Mouse (Mus musculus): ENCODE results near the gene Smap2. TPM values are rescaled to one million over a fixed set of nuclear protein-coding genes. Genes with fewer than 3 reads are reported as not detected.

Gene Smap2
- polyA plus RNA-seq, 1 experiment from 2014 or later, result 14.1 TPM

- WGBS, result 72% methylated on average over 7 of the region's 7 CpGs
- no peak overlapping the region for H3K9ac ChIP-seq (ENCODE audit: low read depth, low read length)
- DNase-seq (ENCODE audit: low spot score), result no peak
- no peaks in the 10 kb centered on the region for H3K9me3 ChIP-seq (replicated peaks; ENCODE audit: low read length)
- 0 out of 2 replicates have a peak, but pooled peaks cover 15% of the 10 kb centered on the region for H3K4me1 ChIP-seq (replicated peaks; ENCODE audit: insufficient read depth, low read length)
- H3K4me2 ChIP-seq (ENCODE audit: low read length), result peak overlapping the region; percentile 81
- H3K27me3 ChIP-seq (ENCODE audit: insufficient read depth, low read length), result no peaks in the 10 kb centered on the region
- TF ChIP-seq CTCF (IDR thresholded peaks at IDR 0.05; ENCODE audit: low read depth), result no peak
- H3K27ac ChIP-seq, result no peak overlapping the region
- 0 out of 2 replicates have a peak overlapping the region, but pooled peaks have one; percentile 85 for H3K4me3 ChIP-seq (replicated peaks; ENCODE audit: low read depth, low read length)
- no peak for ATAC-seq (replicated peaks; ENCODE audit: low FRiP score, low read depth)
- no peaks in the 10 kb centered on the region for H3K36me3 ChIP-seq (ENCODE audit: insufficient read depth, low read length)
Measured at GRCm38 (mm10) chr4:121015268-121015659, 1.8 kb downstream of the Smap2 start.

GRCm38 (mm10) chr4:121014594-121015267 is 2.3 kb downstream of the Smap2 start:
- no peak for TF ChIP-seq CTCF (IDR thresholded peaks at IDR 0.05; ENCODE audit: low read depth)
- ATAC-seq (replicated peaks; ENCODE audit: low FRiP score, low read depth) (no peak), DNase-seq (ENCODE audit: low spot score) (no peak)
- no peaks in the 10 kb centered on the region for H3K9me3 ChIP-seq (replicated peaks; ENCODE audit: low read length)
- no peaks in the 10 kb centered on the region for H3K36me3 ChIP-seq (ENCODE audit: insufficient read depth, low read length)
- H3K27ac ChIP-seq, result no peak overlapping the region
- H3K9ac ChIP-seq (ENCODE audit: low read depth, low read length), result no peak overlapping the region
- no peaks in the 10 kb centered on the region for H3K27me3 ChIP-seq (ENCODE audit: insufficient read depth, low read length)
- H3K4me1 ChIP-seq (replicated peaks; ENCODE audit: insufficient read depth, low read length), result 0 out of 2 replicates have a peak, but pooled peaks cover 15% of the 10 kb centered on the region
- peak overlapping the region; percentile 81; the same call in 1 of the 2 replicates for H3K4me2 ChIP-seq (ENCODE audit: low read length)
- H3K4me3 ChIP-seq (replicated peaks; ENCODE audit: low read depth, low read length), result no peak overlapping the region
- 62% methylated on average over 10 of the region's 10 CpGs for WGBS

GRCm38 (mm10) chr4:121010770-121011549 is 6.1 kb downstream of the Smap2 start:
- ATAC-seq (replicated peaks; ENCODE audit: low FRiP score, low read depth) (no peak), DNase-seq (ENCODE audit: low spot score) (no peak)
- H3K27ac ChIP-seq, result no peak overlapping the region
- no peak overlapping the region for H3K4me3 ChIP-seq (replicated peaks; ENCODE audit: low read depth, low read length)
- no peaks in the 10 kb centered on the region for H3K9me3 ChIP-seq (replicated peaks; ENCODE audit: low read length)
- WGBS, result 77% methylated on average over 11 of the region's 11 CpGs
- TF ChIP-seq CTCF (IDR thresholded peaks at IDR 0.05; ENCODE audit: low read depth), result no peak
- no peaks in the 10 kb centered on the region for H3K36me3 ChIP-seq (ENCODE audit: insufficient read depth, low read length)
- no peak overlapping the region for H3K4me2 ChIP-seq (ENCODE audit: low read length)
- H3K27me3 ChIP-seq (ENCODE audit: insufficient read depth, low read length), result no peaks in the 10 kb centered on the region
- H3K4me1 ChIP-seq (replicated peaks; ENCODE audit: insufficient read depth, low read length), result 0 out of 2 replicates have a peak, but pooled peaks cover 18% of the 10 kb centered on the region
- H3K9ac ChIP-seq (ENCODE audit: low read depth, low read length), result no peak overlapping the region

- 77% methylated on average over 5 of the region's 5 CpGs for WGBS
- no peak overlapping the region for H3K4me2 ChIP-seq (ENCODE audit: low read length)
- 0 out of 2 replicates have a peak, but pooled peaks cover 4% of the 10 kb centered on the region for H3K4me1 ChIP-seq (replicated peaks; ENCODE audit: insufficient read depth, low read length)
- H3K9me3 ChIP-seq (replicated peaks; ENCODE audit: low read length), result no peaks in the 10 kb centered on the region
- no peak for TF ChIP-seq CTCF (IDR thresholded peaks at IDR 0.05; ENCODE audit: low read depth)
- ATAC-seq (replicated peaks; ENCODE audit: low FRiP score, low read depth), result no peak
- no peak overlapping the region for H3K9ac ChIP-seq (ENCODE audit: low read depth, low read length)
- no peak overlapping the region for H3K27ac ChIP-seq
- no peak overlapping the region for H3K4me3 ChIP-seq (replicated peaks; ENCODE audit: low read depth, low read length)
- DNase-seq (ENCODE audit: low spot score), result no peak
- H3K36me3 ChIP-seq (ENCODE audit: insufficient read depth, low read length), result no peaks in the 10 kb centered on the region
- no peaks in the 10 kb centered on the region for H3K27me3 ChIP-seq (ENCODE audit: insufficient read depth, low read length)
Measured at GRCm38 (mm10) chr4:121009151-121009550, 7.9 kb downstream of the Smap2 start.

- ATAC-seq (replicated peaks; ENCODE audit: low FRiP score, low read depth) (no peak), DNase-seq (ENCODE audit: low spot score) (no peak)
- WGBS, result 53% methylated on average over 3 of the region's 3 CpGs
- Histone ChIP-seq H3K4me2 (ENCODE audit: low read length) (no peak overlapping the region), H3K27ac (no peak overlapping the region), H3K4me3 (replicated peaks; ENCODE audit: low read depth, low read length) (no peak overlapping the region), H3K36me3 (ENCODE audit: insufficient read depth, low read length) (no peaks in the 10 kb centered on the region), H3K9ac (ENCODE audit: low read depth, low read length) (no peak overlapping the region), H3K4me1 (replicated peaks; ENCODE audit: insufficient read depth, low read length) (0 out of 2 replicates have a peak, but pooled peaks cover 12% of the 10 kb centered on the region), H3K27me3 (ENCODE audit: insufficient read depth, low read length) (no peaks in the 10 kb centered on the region), H3K9me3 (replicated peaks; ENCODE audit: low read length) (no peaks in the 10 kb centered on the region)
- TF ChIP-seq CTCF (IDR thresholded peaks at IDR 0.05; ENCODE audit: low read depth), result no peak
Measured at GRCm38 (mm10) chr4:121008071-121008745, 8.8 kb downstream of the Smap2 start.

- TF ChIP-seq CTCF (IDR thresholded peaks at IDR 0.05; ENCODE audit: low read depth), result no peak
- H3K4me1 ChIP-seq (replicated peaks; ENCODE audit: insufficient read depth, low read length), result peaks cover 20% of the 10 kb centered on the region; the same call in 1 of the 2 replicates
- no peak overlapping the region for H3K4me3 ChIP-seq (replicated peaks; ENCODE audit: low read depth, low read length)
- no peak for ATAC-seq (replicated peaks; ENCODE audit: low FRiP score, low read depth)
- H3K4me2 ChIP-seq (ENCODE audit: low read length), result no peak overlapping the region
- H3K36me3 ChIP-seq (ENCODE audit: insufficient read depth, low read length), result no peaks in the 10 kb centered on the region
- no peak overlapping the region for H3K9ac ChIP-seq (ENCODE audit: low read depth, low read length)
- DNase-seq (ENCODE audit: low spot score), result no peak
- no peaks in the 10 kb centered on the region for H3K27me3 ChIP-seq (ENCODE audit: insufficient read depth, low read length)
- no peaks in the 10 kb centered on the region for H3K9me3 ChIP-seq (replicated peaks; ENCODE audit: low read length)
- H3K27ac ChIP-seq, result no peak overlapping the region
Measured at GRCm38 (mm10) chr4:121007006-121007405, 10.0 kb downstream of the Smap2 start.
